Mouse (Mus musculus) liver, embryonic 14.5 days (tissue): Measurements from ENCODE around the gene Wasf2. TPM values are rescaled to one million over a fixed set of nuclear protein-coding genes. Genes with fewer than 3 reads are reported as not detected.

ENCODE experiments used
- ATAC-seq: fragments of 200-750 bp; cut with Nextera tagmentation; 2 replicates; pipeline ENCODE4 v1.8.0; 2017; ENCODE audit warnings: moderate number of reproducible peaks, mild to moderate bottlenecking, moderate library complexity; ENCODE audit not compliant: insufficient read depth
- DNase-seq, 3 experiments: peaks; one replicate each; pipeline ENCODE4 v3.0.0-alpha.2; 2012 to 2013; ENCODE audit warnings: low read depth in 3 of 3, low spot score in 3 of 3
- H3K27ac ChIP-seq: fragments of 300-500 bp; sonication (generic); 2 replicates; pipeline ENCODE4 v1.5.1; 2014; ENCODE audit warnings: moderate library complexity, mild to moderate bottlenecking, control low read depth, inconsistent platforms
- H3K27me3 ChIP-seq: fragments of 300-500 bp; sonication (generic); 2 replicates; pipeline ENCODE4 v1.6.1; 2014; ENCODE audit warnings: mild to moderate bottlenecking, low read length, moderate library complexity; ENCODE audit not compliant: control insufficient read depth, insufficient read depth
- H3K36me3 ChIP-seq: fragments of 300-500 bp; sonication (generic); replicated peaks from 2 replicates; pipeline ENCODE4 v1.6.1; 2014; ENCODE audit warnings: low read depth; ENCODE audit not compliant: control insufficient read depth, insufficient read depth
- H3K4me1 ChIP-seq, 2 experiments: fragments of 200-500 bp in 1 of 2; fragments of 300-500 bp in 1 of 2; sonication (generic) in 1 of 2; replicated peaks; 2 replicates each; pipeline ENCODE4 v1.6.1; 2012 to 2014; ENCODE audit warnings: antibody characterized with exemption in 1 of 2, inconsistent platforms in 1 of 2, low read length in 1 of 2; ENCODE audit not compliant: control insufficient read depth in 2 of 2, insufficient read depth in 2 of 2
- H3K4me2 ChIP-seq: fragments of 300-500 bp; sonication (generic); 2 replicates; pipeline ENCODE4 v1.6.1; 2014; ENCODE audit warnings: low read depth, mild to moderate bottlenecking, control low read depth, moderate library complexity
- H3K4me3 ChIP-seq, 2 experiments: fragments of 200-500 bp in 1 of 2; fragments of 300-500 bp in 1 of 2; sonication (generic) in 1 of 2; 2 replicates each; pipeline ENCODE4 v1.5.1; 2012 to 2014; ENCODE audit warnings: low read depth in 2 of 2, low read length in 2 of 2, mild to moderate bottlenecking in 2 of 2, control low read depth in 1 of 2, inconsistent platforms in 1 of 2, moderate library complexity in 1 of 2; ENCODE audit not compliant: insufficient read depth in 1 of 2
- H3K9ac ChIP-seq: fragments of 300-500 bp; sonication (generic); replicated peaks from 2 replicates; pipeline ENCODE4 v1.6.1; 2014; ENCODE audit warnings: mild to moderate bottlenecking, control low read depth, moderate library complexity
- H3K9me3 ChIP-seq: fragments of 300-500 bp; sonication (generic); 2 replicates; pipeline ENCODE4 v1.6.1; 2016; ENCODE audit warnings: low read length, mixed read lengths; ENCODE audit not compliant: control insufficient read depth
- CTCF ChIP-seq: IDR thresholded peaks from 2 replicates; pipeline ENCODE4 v1.5.1; 2016; ENCODE audit warnings: antibody characterized with exemption, low read depth, control low read depth
- EP300 ChIP-seq: IDR thresholded peaks from 2 replicates; pipeline ENCODE4 v1.6.1; 2016; ENCODE audit warnings: antibody characterized with exemption, low read depth
- WGBS: fragments of 180-500 bp; shearing (Covaris S2); extraction: QIAGEN DNeasy Blood & Tissue Kit; methylation state at CpG from one replicate; pipeline ENCODE4 v1.1.7; 2014; ENCODE audit not compliant: insufficient replicate concordance; 5-methylcytosine and 5-hydroxymethylcytosine counted together
- polyA plus RNA-seq, 2 experiments: library from polyadenylated mRNA; depleted of rRNA in 1 of 2; stranded (reverse) in 1 of 2; unstranded in 1 of 2; fragments of >200 nt; fragmentation: Nextera tagmentation in 1 of 2; extraction: Ambion mirVana in 1 of 2; gene quantifications; 2 replicates each; pipeline versions ENCODE4 v1.2.1 to v1.2.3; 2012 to 2014

Wasf2 gene
- polyA plus RNA-seq, 2 experiments = 11.4 to 31.4 TPM

GRCm38 (mm10) chr4:133227636-133228035 lies 97.3 kb downstream of the Wasf2 start:
- no peak overlapping the region for H3K27ac ChIP-seq
- H3K9me3 ChIP-seq = no peaks in the 10 kb centered on the region
- no peaks in the 10 kb centered on the region for H3K36me3 ChIP-seq
- no peak overlapping the region for H3K4me3 ChIP-seq
- 46% methylated on average over 8 of the region's 8 CpGs for WGBS
- H3K4me1 ChIP-seq = no peaks in the 10 kb centered on the region
- TF ChIP-seq CTCF = no peak
- TF ChIP-seq EP300 = no peak
- H3K9ac ChIP-seq = no peak overlapping the region
- ATAC-seq = no peak
- no peak overlapping the region for H3K4me2 ChIP-seq
- no peak for DNase-seq
- no peaks in the 10 kb centered on the region for H3K27me3 ChIP-seq

DNA sequence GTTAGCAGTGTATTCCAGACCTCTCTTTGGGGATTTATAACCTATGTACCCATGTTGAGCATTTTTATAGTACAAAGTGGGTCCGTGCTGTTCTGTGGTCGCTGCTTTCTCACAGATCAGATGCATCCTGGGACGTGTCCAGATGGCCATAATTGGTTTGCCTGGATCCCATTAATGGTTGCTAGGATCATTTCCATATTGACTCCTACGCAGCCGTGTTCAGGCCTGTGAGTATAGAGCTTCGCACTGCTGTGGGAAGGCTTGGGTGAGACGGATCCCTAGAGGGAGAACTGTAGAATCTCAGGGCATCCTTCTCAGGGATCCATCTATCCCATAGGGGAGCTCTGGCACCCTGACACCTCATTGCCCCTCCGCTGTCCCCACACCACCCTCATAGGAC lies 99.3 kb downstream of the Wasf2 start:
- H3K27me3 ChIP-seq = no peaks in the 10 kb centered on the region
- H3K4me3 ChIP-seq = no peak overlapping the region
- no peaks in the 10 kb centered on the region for H3K36me3 ChIP-seq
- WGBS = 73% methylated on average over 8 of the region's 8 CpGs
- H3K9me3 ChIP-seq = no peaks in the 10 kb centered on the region
- DNase-seq = no peak
- no peak overlapping the region for H3K4me2 ChIP-seq
- no peak overlapping the region for H3K27ac ChIP-seq
- TF ChIP-seq EP300 (no peak), CTCF (no peak)
- no peak for ATAC-seq
- no peaks in the 10 kb centered on the region for H3K4me1 ChIP-seq
- no peak overlapping the region for H3K9ac ChIP-seq

GRCm38 (mm10) chr4:133233285-133233976 lies 103.1 kb downstream of the Wasf2 start:
- no peaks in the 10 kb centered on the region for H3K36me3 ChIP-seq
- H3K27me3 ChIP-seq = no peaks in the 10 kb centered on the region
- H3K4me3 ChIP-seq = no peak overlapping the region
- no peak overlapping the region for H3K4me2 ChIP-seq
- 34% methylated on average over 10 of the region's 10 CpGs for WGBS
- no peak for DNase-seq
- peaks cover 0 to 3% of the 10 kb centered on the region in 2 experiments; a peak in 1 of 4 replicates for H3K4me1 ChIP-seq
- H3K9ac ChIP-seq = no peak overlapping the region
- no peak for ATAC-seq
- no peaks in the 10 kb centered on the region for H3K9me3 ChIP-seq
- H3K27ac ChIP-seq = no peak overlapping the region
- TF ChIP-seq EP300 (no peak), CTCF (peak; percentile 79)

- no peak overlapping the region for H3K9ac ChIP-seq
- no peaks in the 10 kb centered on the region for H3K27me3 ChIP-seq
- H3K27ac ChIP-seq = no peak overlapping the region
- ATAC-seq (no peak), DNase-seq (no peak)
- H3K4me3 ChIP-seq = no peak overlapping the region
- no peak overlapping the region for H3K4me2 ChIP-seq
- no peaks in the 10 kb centered on the region for H3K36me3 ChIP-seq
- H3K9me3 ChIP-seq = no peaks in the 10 kb centered on the region
- TF ChIP-seq CTCF = no peak
- no peak for TF ChIP-seq EP300
- WGBS = 35% methylated on average over 5 of the region's 5 CpGs
- peaks cover 0 to 4% of the 10 kb centered on the region in 2 experiments; a peak in 1 of 4 replicates for H3K4me1 ChIP-seq
These were observed 104.5 kb downstream of the Wasf2 start for GRCm38 (mm10) chr4:133234771-133235170.

- no peaks in the 10 kb centered on the region for H3K36me3 ChIP-seq
- H3K9me3 ChIP-seq = no peaks in the 10 kb centered on the region
- no peak for ATAC-seq
- H3K4me1 ChIP-seq = peaks cover 3 to 4% of the 10 kb centered on the region in 2 experiments; a peak in 3 of 4 replicates
- H3K4me3 ChIP-seq = no peak overlapping the region
- no peak overlapping the region for H3K27ac ChIP-seq
- H3K9ac ChIP-seq = no peak overlapping the region
- 75% methylated on average over 5 of the region's 5 CpGs for WGBS
- TF ChIP-seq EP300 (no peak), CTCF (peak; percentile 33; the same call in 1 of the 2 replicates)
- no peak for DNase-seq
- H3K4me2 ChIP-seq = no peak overlapping the region
- H3K27me3 ChIP-seq = no peaks in the 10 kb centered on the region
These were observed 105.1 kb downstream of the Wasf2 start for GRCm38 (mm10) chr4:133235415-133235814.
